Comparison of ENCODE assay signal across 19 mouse cellular contexts in the genomic region with DNA sequence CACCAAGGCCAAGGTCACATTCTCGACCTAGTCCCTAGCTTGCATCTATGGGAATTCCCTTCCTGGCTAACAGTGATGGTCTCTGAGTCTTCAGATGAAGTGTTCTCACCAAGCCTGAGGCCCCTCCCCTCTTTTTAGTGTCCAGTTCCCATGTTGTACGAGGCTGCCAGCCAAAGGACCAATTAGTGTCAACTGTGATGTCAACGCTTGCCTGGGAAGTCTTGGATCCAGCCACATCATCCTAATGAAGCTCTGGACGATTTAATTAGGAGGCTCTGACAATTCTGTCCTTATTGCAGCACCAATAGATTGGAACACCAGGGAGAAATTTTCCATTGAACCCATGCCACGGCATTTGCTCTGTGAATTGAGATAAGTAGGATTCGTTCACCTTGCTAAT.
A peak's percentile ranks its signal among the peaks of the same experiment; 100 is the strongest.
DNase-seq lines count a peak whose midpoint lies in the region; ATAC-seq lines count a peak whose summit lies in the region.
"Had no signal": no experiment of that assay in that cellular context is flagged by ENCODE, and none has a peak within 500 bp of the region (broad histone marks: within the 10 kb centered on the region; RNA-seq: fewer than 3 reads in every experiment).

No protein-coding gene starts in this region.

- H3K36me3 ChIP-seq in midbrain, embryonic 12.5 days = no peaks in the 10 kb centered on the region
- no peaks in the 10 kb centered on the region for H3K36me3 ChIP-seq in midbrain, embryonic 10.5 days
- no peaks in the 10 kb centered on the region for H3K36me3 ChIP-seq in forebrain, embryonic 10.5 days (replicated peaks)
- H3K36me3 ChIP-seq: embryonic facial prominence, embryonic 12.5 days; hindbrain, embryonic 13.5 days; liver, embryonic 15.5 days had no signal

- H3K9ac ChIP-seq in midbrain, embryonic 12.5 days (replicated peaks) = no peak overlapping the region
- H3K9ac ChIP-seq: embryonic facial prominence, embryonic 12.5 days; hindbrain, embryonic 13.5 days; liver, embryonic 15.5 days had no signal

- no peaks in the 10 kb centered on the region for H3K27me3 ChIP-seq in midbrain, embryonic 12.5 days
- H3K27me3 ChIP-seq in midbrain, embryonic 10.5 days (ENCODE audit: low read depth, poor library complexity, severe bottlenecking) = no peaks in the 10 kb centered on the region
- no peaks in the 10 kb centered on the region for H3K27me3 ChIP-seq in forebrain, embryonic 10.5 days (ENCODE audit: poor library complexity, severe bottlenecking)
- H3K27me3 ChIP-seq: embryonic facial prominence, embryonic 12.5 days; hindbrain, embryonic 13.5 days; liver, embryonic 15.5 days had no signal

- H3K9me3 ChIP-seq in midbrain, embryonic 12.5 days = no peaks in the 10 kb centered on the region
- H3K9me3 ChIP-seq in midbrain, embryonic 10.5 days (replicated peaks) = no peaks in the 10 kb centered on the region
- no peaks in the 10 kb centered on the region for H3K9me3 ChIP-seq in forebrain, embryonic 10.5 days
- H3K9me3 ChIP-seq: embryonic facial prominence, embryonic 12.5 days; hindbrain, embryonic 13.5 days; liver, embryonic 15.5 days had no signal

- H3K4me1 ChIP-seq in midbrain, embryonic 12.5 days = peaks cover 6% of the 10 kb centered on the region; the same call in 1 of the 2 replicates
- no peaks in the 10 kb centered on the region for H3K4me1 ChIP-seq in midbrain, embryonic 10.5 days
- H3K4me1 ChIP-seq in forebrain, embryonic 10.5 days = peaks cover 23% of the 10 kb centered on the region
- H3K4me1 ChIP-seq: embryonic facial prominence, embryonic 12.5 days; hindbrain, embryonic 13.5 days; liver, embryonic 15.5 days had no signal

- peak; percentile 71; the same call in 1 of the 2 replicates for ATAC-seq in midbrain, embryonic 12.5 days (ENCODE audit: low FRiP score, low read depth)

- H3K4me2 ChIP-seq in midbrain, embryonic 12.5 days (replicated peaks) = no peak overlapping the region
- H3K4me2 ChIP-seq: embryonic facial prominence, embryonic 12.5 days; hindbrain, embryonic 13.5 days; liver, embryonic 15.5 days had no signal

- no peak overlapping the region for H3K4me3 ChIP-seq in midbrain, embryonic 12.5 days
- no peak overlapping the region for H3K4me3 ChIP-seq in midbrain, embryonic 10.5 days
- no peak overlapping the region for H3K4me3 ChIP-seq in forebrain, embryonic 10.5 days
- H3K4me3 ChIP-seq: embryonic facial prominence, embryonic 12.5 days; gastrocnemius, adult 2 months; heart, adult 2 months; hindbrain, embryonic 13.5 days; liver, embryonic 15.5 days had no signal

- DNase-seq in heart, postnatal 10 days = peak; percentile 3 to 7
- no peak for DNase-seq in heart, adult 9 months (ENCODE audit: low spot score in 2 of 2)
- DNase-seq in midbrain, embryonic 10.5 days (ENCODE audit: low spot score) = no peak
- DNase-seq in forebrain, embryonic 10.5 days (ENCODE audit: extremely low spot score, low spot score) = peak; percentile 25
- DNase-seq in retina, adult 2 months (ENCODE audit: low read depth, low spot score) = peak; percentile 6
- DNase-seq in gastrocnemius, postnatal 14 days = no peak
- no peak for DNase-seq in thymus, postnatal 10 days (ENCODE audit: low spot score in 2 of 2)
- DNase-seq: adrenal gland, adult 2 months; cerebellum, adult 8-10 months; gastrocnemius, adult 2 months; heart, adult 2 months; kidney, adult 18-20 months; kidney, postnatal 25 days; right cerebral cortex, postnatal 4 days; thymus, adult 18-20 months had no signal

- 64% methylated on average over 6 of the region's 6 CpGs for WGBS in midbrain, embryonic 12.5 days
- 74% methylated on average over 6 of the region's 6 CpGs for WGBS in midbrain, embryonic 10.5 days
- 58% methylated on average over 6 of the region's 6 CpGs for WGBS in forebrain, embryonic 10.5 days

- no peak overlapping the region for H3K27ac ChIP-seq in midbrain, embryonic 12.5 days (replicated peaks)
- H3K27ac ChIP-seq in midbrain, embryonic 10.5 days (replicated peaks) = no peak overlapping the region
- H3K27ac ChIP-seq in forebrain, embryonic 10.5 days = peak overlapping the region; percentile 25; the same call in 1 of the 2 replicates
- H3K27ac ChIP-seq: embryonic facial prominence, embryonic 12.5 days; gastrocnemius, adult 2 months; heart, adult 2 months; hindbrain, embryonic 13.5 days; liver, embryonic 15.5 days had no signal

- intact Hi-C loops in heart, postnatal 10 days (cut with DNase I) = no loop called here
- intact Hi-C loops in gastrocnemius, postnatal 14 days (cut with DNase I; ENCODE audit: low total_unique reads) = no loop called here

Comparison
In these comparisons a context has a peak if more than half of its experiments do, and no peak if none do; other contexts are left out.
1. DNase-seq: peak in heart, postnatal 10 days (2 of 2), forebrain, embryonic 10.5 days (single experiment) and retina, adult 2 months (single experiment); none in heart, adult 9 months (0 of 2), midbrain, embryonic 10.5 days (single experiment), gastrocnemius, postnatal 14 days (single experiment) and thymus, postnatal 10 days (0 of 2).